Mouse (Mus musculus) E14TG2a.4 (cell line): ENCODE data around the gene Arhgap15.

Experiments
- CTCF ChIP-seq: conservative IDR thresholded peaks from 2 replicates; pipeline ENCODE4 v1.5.1; 2014; ENCODE audit warnings: low read length
- NANOG ChIP-seq: IDR thresholded peaks from 2 replicates; pipeline ENCODE4 v1.6.1; 2014; ENCODE audit warnings: borderline replicate concordance, low read length, mixed read lengths
- POU5F1 ChIP-seq: IDR thresholded peaks from 2 replicates; pipeline ENCODE4 v1.6.1; 2014; ENCODE audit warnings: low read length, borderline replicate concordance

GRCm38 (mm10) chr2:44084471-44084870 lies 335.8 kb downstream of the Arhgap15 start:
- TF ChIP-seq CTCF (no peak), POU5F1 (no peak), NANOG (no peak)
